ENCODE assay signal across 8 mouse cellular contexts in the genomic region with DNA sequence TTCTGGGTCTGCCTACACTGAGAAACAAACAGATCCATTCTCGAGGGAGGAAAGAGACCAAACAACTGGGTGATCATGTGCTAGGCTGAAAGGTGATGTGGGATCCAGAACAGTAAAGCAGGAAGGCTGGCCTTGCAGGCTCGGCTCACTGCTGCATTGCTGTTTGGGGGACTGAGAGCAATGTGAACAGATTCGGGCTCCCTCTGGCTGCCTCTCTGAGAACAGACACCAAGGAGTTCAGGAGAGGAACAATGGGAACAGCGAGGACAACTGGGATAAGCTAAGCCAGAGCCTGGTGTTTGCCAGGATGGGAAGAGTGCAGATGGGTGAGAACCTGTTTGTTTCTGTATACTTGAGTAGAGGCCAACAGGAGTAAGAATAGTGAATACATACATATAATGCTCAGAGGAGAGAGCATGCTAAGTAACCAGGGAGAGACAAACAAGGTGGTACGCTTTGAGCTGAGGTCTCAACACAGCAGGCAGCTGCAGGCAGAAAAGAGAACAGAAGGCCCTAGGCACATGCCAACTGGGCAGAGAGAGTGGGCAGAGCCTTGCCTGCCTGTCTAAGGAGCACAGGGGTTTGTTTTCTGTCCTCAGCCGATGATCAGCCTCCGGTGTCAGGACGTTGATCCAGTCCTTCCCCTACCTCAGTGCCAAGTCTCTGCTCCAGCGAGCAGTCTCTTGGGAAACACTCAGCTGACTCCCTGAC. TPM values are rescaled to one million over a fixed set of nuclear protein-coding genes. Genes with fewer than 3 reads are reported as not detected.
DNase-seq lines count a peak whose midpoint lies in the region; ATAC-seq and TF ChIP-seq lines count a peak whose summit lies in the region.

No protein-coding gene starts in this region.

- H3K9me3 ChIP-seq in liver, embryonic 11.5 days (ENCODE audit: control insufficient read depth, low read length), result no peaks in the 10 kb centered on the region
- H3K9me3 ChIP-seq in midbrain, embryonic 15.5 days, result no peaks in the 10 kb centered on the region

- 0 out of 2 replicates have a peak, but pooled peaks have one; percentile 10 for TF ChIP-seq CTCF in liver, adult 2 months (IDR thresholded peaks at IDR 0.05; ENCODE audit: low read depth, low read length)

- no peak for TF ChIP-seq POLR2A in liver, adult 2 months (IDR thresholded peaks at IDR 0.05; ENCODE audit: extremely low read depth, insufficient read depth, low read length)

- no peaks in the 10 kb centered on the region for H3K4me1 ChIP-seq in liver, adult 2 months (ENCODE audit: control insufficient read depth, insufficient read depth, low read length)
- H3K4me1 ChIP-seq in liver, embryonic 11.5 days (replicated peaks; ENCODE audit: control insufficient read depth, insufficient read depth, low read length), result no peaks in the 10 kb centered on the region
- peaks cover 10% of the 10 kb centered on the region for H3K4me1 ChIP-seq in midbrain, embryonic 15.5 days

- H3K4me3 ChIP-seq in liver, adult 2 months (ENCODE audit: insufficient read depth, low read depth, low read length), result no peak overlapping the region
- no peak overlapping the region for H3K4me3 ChIP-seq in liver, embryonic 11.5 days (ENCODE audit: low read depth, low read length)
- H3K4me3 ChIP-seq in midbrain, embryonic 15.5 days, result no peak overlapping the region

- DNase-seq in liver, adult 2 months (ENCODE audit: extremely low read depth, low read depth, low spot score), result no peak
- DNase-seq in liver, embryonic 11.5 days (ENCODE audit: low spot score), result no peak
- DNase-seq in cerebellum, adult 8-10 months, result peak; percentile 69
- peak; percentile 52 to 65 for DNase-seq in frontal cortex, postnatal 14 days (ENCODE audit: low spot score in 2 of 2)
- peak; percentile 68 for DNase-seq in layer of hippocampus, adult 9-10 months (ENCODE audit: low spot score)
- DNase-seq in T-cell, adult 2 months (ENCODE audit: low spot score), result no peak

- no peaks in the 10 kb centered on the region for H3K27me3 ChIP-seq in liver, adult 2 months (ENCODE audit: control insufficient read depth, insufficient read depth, low read length)
- H3K27me3 ChIP-seq in liver, embryonic 11.5 days (replicated peaks; ENCODE audit: control insufficient read depth, insufficient read depth, low read length), result no peaks in the 10 kb centered on the region
- H3K27me3 ChIP-seq in midbrain, embryonic 15.5 days (replicated peaks), result no peaks in the 10 kb centered on the region

- H3K36me3 ChIP-seq in liver, adult 2 months (ENCODE audit: control insufficient read depth, insufficient read depth, low read length), result no peaks in the 10 kb centered on the region
- peaks cover 9% of the 10 kb centered on the region; the same call in 1 of the 2 replicates for H3K36me3 ChIP-seq in liver, embryonic 11.5 days (ENCODE audit: control insufficient read depth, insufficient read depth, low read length)
- H3K36me3 ChIP-seq in midbrain, embryonic 15.5 days (replicated peaks), result no peaks in the 10 kb centered on the region

- no peak overlapping the region for H3K9ac ChIP-seq in liver, adult 2 months (ENCODE audit: low read depth, low read length)
- H3K9ac ChIP-seq in liver, embryonic 11.5 days (ENCODE audit: low read depth, low read length), result no peak overlapping the region
- H3K9ac ChIP-seq in midbrain, embryonic 15.5 days, result no peak overlapping the region; the same call in 1 of the 2 replicates

- no peak overlapping the region for H3K4me2 ChIP-seq in liver, embryonic 11.5 days
- H3K4me2 ChIP-seq in midbrain, embryonic 15.5 days, result no peak overlapping the region

- H3K27ac ChIP-seq in liver, adult 2 months (replicated peaks; ENCODE audit: insufficient read depth, low read depth, low read length), result no peak overlapping the region
- no peak overlapping the region for H3K27ac ChIP-seq in liver, embryonic 11.5 days (ENCODE audit: low read depth, low read length)
- peak overlapping the region; percentile 62 for H3K27ac ChIP-seq in midbrain, embryonic 15.5 days

- ATAC-seq in liver, embryonic 11.5 days (replicated peaks; ENCODE audit: low FRiP score), result no peak
- ATAC-seq in midbrain, embryonic 15.5 days (replicated peaks), result peak; percentile 91
- no peak for ATAC-seq in granulocyte monocyte progenitor cell, adult 5-6 weeks (replicated peaks; ENCODE audit: poor library complexity, severe bottlenecking)

- H3K79me2 ChIP-seq in liver, adult 2 months (ENCODE audit: control insufficient read depth, insufficient read depth, low read length), result no peaks in the 10 kb centered on the region

- WGBS in liver, adult 2 months, result 78% methylated on average over 9 of the region's 9 CpGs
- 79% methylated on average over 9 of the region's 9 CpGs for WGBS in liver, embryonic 11.5 days
- WGBS in midbrain, embryonic 15.5 days, result 58% methylated on average over 9 of the region's 9 CpGs

RNA-seq across cellular contexts. Expression of a gene that starts 8.0 kb away (rescaled TPM):
- total RNA-seq in liver, adult 2 months (2014; rRNA removed), result 3.0 and 3.1 TPM in 2 replicates
- 1.7 and 3.6 TPM in 2 replicates for polyA plus RNA-seq in liver, adult 2 months (2012; rRNA removed)
- 11.8 and 12.4 TPM in 2 replicates for polyA plus RNA-seq in liver, embryonic 11.5 days (2014; fragmentation: Nextera tagmentation; extraction: Ambion mirVana)
- 8.0 and 8.7 TPM in 2 replicates for polyA plus RNA-seq in midbrain, embryonic 15.5 days (2015; fragmentation: Nextera tagmentation; extraction: Ambion mirVana)
- 9.8 and 14.9 TPM in 2 replicates for total RNA-seq in granulocyte monocyte progenitor cell, adult 5-6 weeks (2014; fragmentation: Nextera tagmentation)
- 25.8 and 27.2 TPM in 2 replicates for total RNA-seq in granulocyte monocyte progenitor cell, adult 5-6 weeks (2017)

Comparison
In these comparisons a context has a peak if more than half of its experiments do, and no peak if none do; other contexts are left out.
1. DNase-seq: peak in cerebellum, adult 8-10 months (single experiment), frontal cortex, postnatal 14 days (2 of 2) and layer of hippocampus, adult 9-10 months (single experiment); none in liver, adult 2 months (single experiment), liver, embryonic 11.5 days (single experiment) and T-cell, adult 2 months (single experiment).